Mouse (Mus musculus) midbrain, postnatal 0 days (tissue): ENCODE data around the gene Epn1. TPM values are rescaled to one million over a fixed set of nuclear protein-coding genes. Genes with fewer than 3 reads are reported as not detected.
A peak's percentile ranks its signal among the peaks of the same experiment; 100 is the strongest.

ENCODE experiments used
- ATAC-seq: fragments of 200-750 bp; cut with Nextera tagmentation; 2 replicates; pipeline ENCODE4 v1.8.0; 2017; ENCODE audit warnings: moderate number of reproducible peaks, mild to moderate bottlenecking, moderate TSS enrichment, moderate library complexity; ENCODE audit not compliant: low FRiP score
- DNase-seq: peaks from one replicate; pipeline ENCODE4 v3.0.0-alpha.2; 2015; ENCODE audit warnings: low spot score
- H3K27ac ChIP-seq: fragments of 300-500 bp; sonication (generic); 2 replicates; pipeline ENCODE4 v1.5.1; 2014; ENCODE audit warnings: low read depth, mild to moderate bottlenecking, low read length, mixed read lengths
- H3K27me3 ChIP-seq: fragments of 300-500 bp; sonication (generic); 2 replicates; pipeline ENCODE4 v1.6.1; 2014; ENCODE audit warnings: low read length, control low read depth, mixed read lengths; ENCODE audit not compliant: insufficient read depth
- H3K36me3 ChIP-seq: fragments of 300-500 bp; sonication (generic); 2 replicates; pipeline ENCODE4 v1.6.1; 2014; ENCODE audit warnings: low read length, control low read depth, mixed read lengths; ENCODE audit not compliant: insufficient read depth
- H3K4me1 ChIP-seq: fragments of 300-500 bp; sonication (generic); 2 replicates; pipeline ENCODE4 v1.6.1; 2014; ENCODE audit warnings: mild to moderate bottlenecking, control low read depth, antibody characterized with exemption, low read length, mixed read lengths; ENCODE audit not compliant: insufficient read depth
- H3K4me2 ChIP-seq: fragments of 300-500 bp; sonication (generic); 2 replicates; pipeline ENCODE4 v1.6.1; 2014; ENCODE audit warnings: low read depth, mild to moderate bottlenecking, low read length, mixed read lengths; ENCODE audit not compliant: poor library complexity, severe bottlenecking
- H3K4me3 ChIP-seq: fragments of 300-500 bp; sonication (generic); 2 replicates; pipeline ENCODE4 v1.5.1; 2014; ENCODE audit warnings: low read depth, mild to moderate bottlenecking, low read length, moderate library complexity
- H3K9ac ChIP-seq: fragments of 300-500 bp; sonication (generic); replicated peaks from 2 replicates; pipeline ENCODE4 v1.6.1; 2014; ENCODE audit warnings: mild to moderate bottlenecking, low read length, moderate library complexity, mixed read lengths; ENCODE audit not compliant: poor library complexity, severe bottlenecking
- H3K9me3 ChIP-seq: fragments of 300-500 bp; sonication (generic); 2 replicates; pipeline ENCODE4 v1.6.1; 2016; ENCODE audit warnings: low read length, control low read depth
- CTCF ChIP-seq: IDR thresholded peaks from 2 replicates; pipeline ENCODE4 v1.5.1; 2016; ENCODE audit warnings: antibody characterized with exemption, mild to moderate bottlenecking
- WGBS: fragments of 180-500 bp; shearing (Covaris S2); extraction: QIAGEN DNeasy Blood & Tissue Kit; methylation state at CpG from one replicate; pipeline ENCODE4 v1.1.7; 2014; 5-methylcytosine and 5-hydroxymethylcytosine counted together
- polyA plus RNA-seq: library from polyadenylated mRNA; unstranded; fragments of >200 nt; fragmentation: Nextera tagmentation; extraction: Ambion mirVana; gene quantifications from 2 replicates; pipeline ENCODE4 v1.2.1, GENCODE M21; 2015
- total RNA-seq: library from RNA; depleted of rRNA; stranded (reverse); fragments of >200 nt; gene quantifications from 2 replicates; pipeline ENCODE4 v1.2.3, GENCODE M21; 2014; rRNA removed

The Epn1 gene
- total RNA-seq (399 and 484 TPM in 2 replicates), polyA plus RNA-seq (130 and 134 TPM in 2 replicates)

GRCm38 (mm10) chr7:5080010-5080751 is at the start of gene Epn1:
TSS of gene Epn1 (plus strand) at chr7:5080235.
- peaks cover 36% of the 10 kb centered on the region for H3K36me3 ChIP-seq
- H3K27ac ChIP-seq, result peak within 1 kb of the TSS; percentile 91
- H3K9ac ChIP-seq, result peak within 1 kb of the TSS; percentile 97
- 0 out of 2 replicates have a peak, but pooled peaks cover 7% of the 10 kb centered on the region for H3K4me1 ChIP-seq
- peak within 1 kb of the TSS; percentile 99 for H3K4me3 ChIP-seq
- H3K9me3 ChIP-seq, result no peaks in the 10 kb centered on the region
- ATAC-seq (peak; percentile 98), DNase-seq (peak; percentile 98)
- no peak for TF ChIP-seq CTCF
- H3K4me2 ChIP-seq, result peak within 1 kb of the TSS; percentile 91
- WGBS, result under 1% methylated on average over 77 of the region's 81 CpGs
- no peaks in the 10 kb centered on the region for H3K27me3 ChIP-seq

- no peak for ATAC-seq
- Histone ChIP-seq H3K27me3 (no peaks in the 10 kb centered on the region), H3K4me2 (no peak overlapping the region), H3K9me3 (peaks cover 21% of the 10 kb centered on the region; the same call in 1 of the 2 replicates), H3K27ac (no peak overlapping the region), H3K4me3 (no peak overlapping the region), H3K4me1 (no peaks in the 10 kb centered on the region), H3K9ac (no peak overlapping the region), H3K36me3 (peaks cover 71% of the 10 kb centered on the region)
- DNase-seq, result no peak
- TF ChIP-seq CTCF, result no peak
- WGBS, result 89% methylated on average over 62 of the region's 63 CpGs
Observed at GRCm38 (mm10) chr7:5030554-5031275, 49.3 kb upstream of the Epn1 start.

GRCm38 (mm10) chr7:5031496-5031895 is 48.5 kb upstream of the Epn1 start:
- H3K9ac ChIP-seq, result no peak overlapping the region
- H3K9me3 ChIP-seq, result peaks cover 21% of the 10 kb centered on the region; the same call in 1 of the 2 replicates
- H3K4me3 ChIP-seq, result no peak overlapping the region
- 83% methylated on average over 46 of the region's 46 CpGs for WGBS
- no peaks in the 10 kb centered on the region for H3K27me3 ChIP-seq
- no peak overlapping the region for H3K27ac ChIP-seq
- no peaks in the 10 kb centered on the region for H3K4me1 ChIP-seq
- no peak for ATAC-seq
- no peak for DNase-seq
- H3K36me3 ChIP-seq, result peaks cover 76% of the 10 kb centered on the region
- no peak overlapping the region for H3K4me2 ChIP-seq
- TF ChIP-seq CTCF, result no peak

- whole genome bisulfite sequencing, result 93% methylated on average over 3 of the region's 3 CpGs
- Histone ChIP-seq H3K27me3 (no peaks in the 10 kb centered on the region), H3K9me3 (peaks cover 21% of the 10 kb centered on the region; the same call in 1 of the 2 replicates), H3K4me3 (no peak within 1 kb of the TSS), H3K36me3 (peaks cover 63% of the 10 kb centered on the region), H3K9ac (no peak within 1 kb of the TSS), H3K4me2 (no peak within 1 kb of the TSS), H3K27ac (no peak within 1 kb of the TSS), H3K4me1 (peaks cover 6% of the 10 kb centered on the region; the same call in 1 of the 2 replicates)
- DNase-seq (no peak), ATAC-seq (no peak)
- no peak for TF ChIP-seq CTCF
Observed at GRCm38 (mm10) chr7:5033818-5034217, 46.2 kb upstream of the Epn1 start, which contains the start of gene 4632433K11Rik. TSS of gene 4632433K11Rik (plus strand) at chr7:5034118.

- no peak overlapping the region for H3K4me2 ChIP-seq
- peaks cover 6% of the 10 kb centered on the region; the same call in 1 of the 2 replicates for H3K4me1 ChIP-seq
- no peak for TF ChIP-seq CTCF
- ATAC-seq (no peak), DNase-seq (no peak)
- 95% methylated on average over 17 of the region's 17 CpGs for WGBS
- no peak overlapping the region for H3K9ac ChIP-seq
- no peak overlapping the region for H3K27ac ChIP-seq
- peaks cover 45% of the 10 kb centered on the region for H3K36me3 ChIP-seq
- H3K4me3 ChIP-seq, result no peak overlapping the region
- peaks cover 11% of the 10 kb centered on the region; the same call in 1 of the 2 replicates for H3K9me3 ChIP-seq
- H3K27me3 ChIP-seq, result no peaks in the 10 kb centered on the region
Observed at GRCm38 (mm10) chr7:5035628-5036027, 44.4 kb upstream of the Epn1 start.

GRCm38 (mm10) chr7:5036136-5036535 is 43.9 kb upstream of the Epn1 start:
- H3K4me1 ChIP-seq, result peaks cover 6% of the 10 kb centered on the region; the same call in 1 of the 2 replicates
- WGBS, result 96% methylated on average over 9 of the region's 9 CpGs
- DNase-seq, result no peak
- peaks cover 40% of the 10 kb centered on the region for H3K36me3 ChIP-seq
- ATAC-seq, result no peak
- no peak overlapping the region for H3K4me2 ChIP-seq
- 0 out of 2 replicates have a peak, but pooled peaks cover 8% of the 10 kb centered on the region for H3K9me3 ChIP-seq
- no peak overlapping the region for H3K4me3 ChIP-seq
- no peak overlapping the region for H3K27ac ChIP-seq
- H3K9ac ChIP-seq, result no peak overlapping the region
- no peaks in the 10 kb centered on the region for H3K27me3 ChIP-seq
- TF ChIP-seq CTCF, result no peak
